Mouse (Mus musculus): ENCODE measurements around the gene Atp5b. TPM values are rescaled to one million over a fixed set of nuclear protein-coding genes. Genes with fewer than 3 reads are reported as not detected.

Gene Atp5b
- polyA plus RNA-seq, 1 experiment from 2014 or later: 2,183 TPM

DNA sequence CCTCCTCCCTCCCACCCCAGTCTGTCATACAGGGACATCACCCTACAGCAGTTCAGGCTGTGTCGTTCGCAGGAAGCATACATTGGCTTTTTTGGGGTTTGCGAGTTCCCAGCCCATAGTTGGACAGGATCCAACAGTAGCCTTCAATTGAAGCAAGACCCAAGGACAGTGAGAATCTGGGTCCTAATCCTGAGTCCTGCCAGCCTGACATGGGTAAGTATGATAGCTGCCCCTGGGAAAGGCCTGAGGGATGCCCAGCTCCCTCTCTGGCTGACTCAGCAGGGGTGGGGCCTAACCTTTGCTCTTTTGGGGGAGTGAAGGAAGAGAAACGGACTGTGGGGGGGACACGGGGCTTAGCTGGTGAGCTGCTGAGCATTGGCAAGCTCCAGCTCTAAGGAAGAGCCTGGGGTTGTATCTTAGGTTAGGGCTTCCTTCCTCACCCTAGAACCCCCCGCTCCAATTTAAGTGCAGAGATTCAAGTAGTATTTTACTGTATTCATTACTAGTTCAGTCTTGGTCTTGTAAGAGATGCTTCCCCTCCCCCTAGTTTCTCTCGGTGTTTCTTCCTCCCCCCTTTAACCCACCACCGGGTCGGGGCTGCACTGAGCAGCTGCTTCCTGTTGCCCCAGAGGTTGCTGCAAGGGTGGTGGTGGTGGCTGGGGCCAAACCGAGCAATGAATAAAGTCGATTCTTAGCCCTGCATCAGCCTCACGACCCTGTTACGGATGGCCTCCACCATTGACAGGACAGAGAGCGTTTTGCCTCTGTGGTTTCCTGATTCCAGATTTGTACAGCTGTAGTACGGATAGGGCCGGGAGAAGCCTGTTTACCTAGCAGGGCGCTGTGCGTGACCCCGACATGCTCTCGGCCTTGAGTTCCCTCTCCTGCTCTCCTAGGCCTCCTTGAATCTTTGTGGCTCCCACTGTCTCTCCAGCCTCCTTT is 8.8 kb downstream of the Atp5b start, which contains the start of gene Baz2a:
Gene Baz2a (plus strand): TSS at position 14 of the 942 bp plus-strand sequence.
- peaks cover 24% of the 10 kb centered on the region for H3K4me1 ChIP-seq (ENCODE audit: insufficient read depth)
- no peaks in the 10 kb centered on the region for H3K27me3 ChIP-seq (ENCODE audit: insufficient read depth, low read length)
- WGBS: 1% methylated on average over 20 of the region's 20 CpGs
- no peaks in the 10 kb centered on the region for H3K9me3 ChIP-seq (ENCODE audit: low read depth, low read length)
- ATAC-seq (ENCODE audit: insufficient read depth) (peak; percentile 2; the same call in 1 of the 2 replicates), DNase-seq (peak; percentile 75)
- H3K36me3 ChIP-seq (ENCODE audit: insufficient read depth): peaks cover 41% of the 10 kb centered on the region
- H3K27ac ChIP-seq (ENCODE audit: low read depth): peak within 1 kb of the TSS; percentile 91
- no peak for TF ChIP-seq CTCF (IDR thresholded peaks at IDR 0.05; ENCODE audit: low read depth)
- peak within 1 kb of the TSS; percentile 87 for H3K4me3 ChIP-seq (ENCODE audit: low read depth, low read length)
- peak within 1 kb of the TSS; percentile 96 for H3K4me2 ChIP-seq
- H3K9ac ChIP-seq: peak within 1 kb of the TSS; percentile 64

DNA sequence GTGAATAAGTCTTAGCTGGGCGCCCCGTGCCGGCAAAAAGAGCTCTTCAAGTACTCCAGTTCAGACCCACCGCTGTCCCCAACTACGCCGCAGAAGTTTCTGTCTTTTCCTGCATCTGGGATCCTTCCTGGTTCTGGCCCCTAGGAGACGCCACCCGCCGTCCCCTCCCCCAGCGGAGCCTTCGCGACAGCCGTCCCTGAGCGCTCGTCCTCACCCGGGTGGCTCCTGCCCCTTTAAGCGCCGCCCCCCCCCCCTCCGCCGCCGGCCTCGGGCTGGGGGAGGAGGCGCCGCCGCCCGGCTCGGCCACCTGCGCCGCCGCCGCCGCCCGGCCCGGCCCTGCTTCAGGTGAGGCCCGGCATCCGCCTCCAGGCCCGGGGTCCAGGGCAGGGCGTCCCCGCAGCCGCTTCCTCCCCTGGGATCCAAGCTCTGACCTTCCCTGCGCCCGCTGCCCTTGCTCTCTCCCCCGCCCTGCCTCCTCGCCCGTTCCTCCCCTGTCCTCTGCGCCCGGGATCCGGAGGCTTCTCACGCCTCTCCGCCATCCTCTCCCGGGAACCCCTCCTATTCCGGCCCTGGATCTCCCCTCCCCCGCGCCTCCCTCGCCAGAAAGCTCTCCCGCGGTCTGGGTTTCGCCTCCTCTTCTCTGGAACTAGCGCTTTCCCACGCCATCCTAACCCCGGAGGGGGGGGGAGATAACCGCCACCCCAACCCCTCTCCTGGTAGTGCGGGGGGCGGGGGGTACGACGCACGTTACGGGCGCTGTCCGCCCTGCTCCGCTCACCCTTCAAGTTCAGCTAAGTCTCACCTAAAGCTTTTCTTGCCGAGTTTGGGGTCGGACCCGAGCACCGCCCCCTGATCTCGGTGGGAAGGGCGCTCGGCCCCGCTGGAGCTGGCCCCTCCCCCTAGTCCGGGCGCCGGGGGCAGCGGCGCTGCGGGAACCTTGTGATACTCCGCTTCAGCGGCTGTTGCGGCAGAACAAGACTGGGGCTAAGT is 9.7 kb downstream of the Atp5b start:
- ATAC-seq (ENCODE audit: insufficient read depth): peak; percentile 65
- H3K9ac ChIP-seq: peak overlapping the region; percentile 64
- peak overlapping the region; percentile 96 for H3K4me2 ChIP-seq
- under 1% methylated on average over 80 of the region's 88 CpGs for WGBS
- DNase-seq: peak; percentile 90
- peak overlapping the region; percentile 91 for H3K27ac ChIP-seq (ENCODE audit: low read depth)
- peak; percentile 60 for TF ChIP-seq CTCF (IDR thresholded peaks at IDR 0.05; ENCODE audit: low read depth)
- no peaks in the 10 kb centered on the region for H3K27me3 ChIP-seq (ENCODE audit: insufficient read depth, low read length)
- H3K4me3 ChIP-seq (ENCODE audit: low read depth, low read length): peak overlapping the region; percentile 87
- H3K4me1 ChIP-seq (ENCODE audit: insufficient read depth): peaks cover 27% of the 10 kb centered on the region
- peaks cover 31% of the 10 kb centered on the region for H3K36me3 ChIP-seq (ENCODE audit: insufficient read depth)
- H3K9me3 ChIP-seq (ENCODE audit: low read depth, low read length): no peaks in the 10 kb centered on the region

DNA sequence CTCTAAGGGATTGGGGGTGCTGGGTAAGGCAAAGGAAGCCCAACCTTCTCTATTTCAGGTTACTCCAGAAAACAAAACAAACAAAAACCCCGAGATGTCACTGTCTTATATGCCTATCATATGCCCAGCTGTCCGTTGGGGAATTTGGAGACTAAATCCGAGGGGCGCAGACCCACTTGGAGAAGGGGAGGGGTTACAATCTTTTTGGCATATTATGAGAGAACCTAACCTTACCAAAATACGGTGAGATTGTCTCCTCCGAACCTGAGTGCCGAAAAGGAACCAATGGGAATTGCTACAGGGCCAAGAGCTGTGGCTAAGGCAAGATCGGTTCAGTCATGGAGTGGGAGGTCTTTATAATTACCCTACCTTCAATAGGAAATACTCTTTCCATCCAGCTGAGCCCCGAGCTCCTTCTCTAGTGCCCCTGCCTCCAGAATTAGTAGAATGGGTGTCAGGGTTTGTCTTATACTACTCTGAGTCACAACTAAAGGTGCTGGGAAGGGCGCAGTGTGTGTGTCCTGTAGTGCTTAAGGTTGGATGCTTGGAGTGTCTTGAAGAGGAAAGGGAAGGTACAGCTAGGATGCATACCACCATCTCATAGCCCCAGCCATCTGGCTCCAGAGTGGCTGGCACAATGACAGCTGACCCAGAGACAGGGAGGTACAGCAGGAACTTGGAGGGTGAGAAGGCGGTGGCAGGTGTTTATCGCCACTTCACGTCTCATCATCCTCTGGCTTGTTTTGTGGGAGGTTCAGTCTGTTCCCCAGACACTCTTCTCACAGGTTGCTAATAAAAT is 10.6 kb downstream of the Atp5b start:
- Histone ChIP-seq H3K9me3 (ENCODE audit: low read depth, low read length) (no peaks in the 10 kb centered on the region), H3K4me1 (ENCODE audit: insufficient read depth) (peaks cover 35% of the 10 kb centered on the region), H3K27ac (ENCODE audit: low read depth) (peak overlapping the region; percentile 91), H3K4me2 (peak overlapping the region; percentile 96), H3K4me3 (ENCODE audit: low read depth, low read length) (peak overlapping the region; percentile 87), H3K27me3 (ENCODE audit: insufficient read depth, low read length) (no peaks in the 10 kb centered on the region), H3K36me3 (ENCODE audit: insufficient read depth) (peaks cover 22% of the 10 kb centered on the region), H3K9ac (peak overlapping the region; percentile 64)
- no peak for ATAC-seq (ENCODE audit: insufficient read depth)
- WGBS: 28% methylated on average over 13 of the region's 13 CpGs
- peak; percentile 26 for DNase-seq
- no peak for TF ChIP-seq CTCF (IDR thresholded peaks at IDR 0.05; ENCODE audit: low read depth)

DNA sequence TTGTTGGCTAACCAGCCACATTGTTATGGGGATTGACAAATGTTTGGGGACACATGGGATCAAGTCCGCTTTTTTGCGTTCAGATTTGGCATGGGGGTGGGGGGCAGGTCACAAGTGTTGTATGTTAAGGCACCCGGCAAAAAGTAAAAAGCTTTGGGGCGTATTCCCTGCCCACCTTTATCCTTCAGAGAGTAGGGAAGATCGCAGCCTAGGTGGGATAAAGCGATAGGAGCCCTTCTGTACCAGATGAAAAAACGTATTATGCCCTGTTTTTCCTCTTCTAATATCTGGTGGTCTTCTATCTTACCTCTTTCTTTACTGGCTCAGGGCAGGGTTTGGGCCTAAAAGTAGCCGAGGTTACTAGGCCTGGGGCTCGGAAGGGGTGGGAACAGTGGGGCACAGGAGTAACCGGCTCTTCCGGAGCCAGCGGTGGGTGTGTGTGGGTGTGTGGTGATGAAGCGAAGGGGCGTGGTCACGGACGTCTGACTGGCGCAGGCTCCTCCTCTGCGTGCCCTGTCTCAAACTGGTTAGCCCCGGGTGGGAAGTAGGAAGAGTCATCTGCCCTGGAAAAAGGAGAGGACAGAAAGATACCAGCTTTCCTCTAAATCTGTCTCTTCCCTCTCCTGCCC is 11.4 kb downstream of the Atp5b start:
- peak; percentile 62 for ATAC-seq (ENCODE audit: insufficient read depth)
- no peak for TF ChIP-seq CTCF (IDR thresholded peaks at IDR 0.05; ENCODE audit: low read depth)
- H3K36me3 ChIP-seq (ENCODE audit: insufficient read depth): peaks cover 14% of the 10 kb centered on the region
- peak; percentile 94 for DNase-seq
- H3K27ac ChIP-seq (ENCODE audit: low read depth): peak overlapping the region; percentile 66; the same call in 1 of the 2 replicates
- H3K27me3 ChIP-seq (ENCODE audit: insufficient read depth, low read length): no peaks in the 10 kb centered on the region
- peak overlapping the region; percentile 96 for H3K4me2 ChIP-seq
- H3K9me3 ChIP-seq (ENCODE audit: low read depth, low read length): no peaks in the 10 kb centered on the region
- peak overlapping the region; percentile 26; the same call in 1 of the 2 replicates for H3K9ac ChIP-seq
- H3K4me1 ChIP-seq (ENCODE audit: insufficient read depth): peaks cover 35% of the 10 kb centered on the region
- WGBS: 10% methylated on average over 19 of the region's 19 CpGs
- H3K4me3 ChIP-seq (ENCODE audit: low read depth, low read length): peak overlapping the region; percentile 87

DNA sequence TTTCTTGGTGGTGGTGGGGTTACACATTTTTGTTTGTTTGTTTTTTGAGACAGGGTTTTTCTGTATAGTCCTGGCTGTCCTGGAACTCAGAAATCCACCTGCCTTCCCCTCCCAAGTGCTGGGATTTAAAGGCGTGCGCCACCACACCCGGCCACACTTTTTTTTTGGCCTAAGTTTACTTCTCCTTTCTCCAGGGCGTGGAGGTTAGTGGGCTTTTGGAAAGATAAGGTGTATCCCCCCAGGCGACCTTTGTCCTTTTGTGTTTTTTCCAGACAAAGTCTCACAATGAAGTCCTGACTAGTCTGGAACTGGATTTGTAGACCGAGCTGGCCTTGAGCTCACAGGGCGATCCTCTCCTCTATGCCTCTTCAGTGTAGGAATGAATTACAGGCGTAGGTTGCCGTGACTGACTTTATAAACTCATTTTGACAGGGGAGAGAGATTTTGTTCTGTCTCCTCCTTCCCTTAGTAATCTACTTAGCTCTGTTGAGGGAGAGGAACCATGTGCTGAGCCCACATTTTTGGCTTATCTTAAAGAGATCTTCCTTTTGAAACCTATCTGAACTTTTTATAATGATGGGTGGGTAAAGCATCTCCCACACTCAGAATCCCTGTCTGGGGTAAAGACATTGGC is 12.0 kb downstream of the Atp5b start:
- Histone ChIP-seq H3K27ac (ENCODE audit: low read depth) (no peak overlapping the region), H3K9me3 (ENCODE audit: low read depth, low read length) (no peaks in the 10 kb centered on the region), H3K9ac (no peak overlapping the region), H3K4me3 (ENCODE audit: low read depth, low read length) (peak overlapping the region; percentile 87; the same call in 1 of the 2 replicates), H3K36me3 (ENCODE audit: insufficient read depth) (peaks cover 8% of the 10 kb centered on the region), H3K4me2 (peak overlapping the region; percentile 96), H3K4me1 (ENCODE audit: insufficient read depth) (peaks cover 35% of the 10 kb centered on the region), H3K27me3 (ENCODE audit: insufficient read depth, low read length) (no peaks in the 10 kb centered on the region)
- DNase-seq: no peak
- WGBS: 30% methylated on average over 9 of the region's 9 CpGs
- no peak for TF ChIP-seq CTCF (IDR thresholded peaks at IDR 0.05; ENCODE audit: low read depth)
- no peak for ATAC-seq (ENCODE audit: insufficient read depth)
